Mouse (Mus musculus): ENCODE data around the gene Atp6v0c.

The Atp6v0c gene

GRCm38 (mm10) chr17:24169317-24170065 is at the start of gene Atp6v0c:
Atp6v0c (minus strand) TSS chr17:24169702.
- DNase-seq (ENCODE audit: low spot score in 2 of 2): peak; percentile 93 to 94

GRCm38 (mm10) chr17:24216836-24217235 is 47.3 kb upstream of the Atp6v0c start:
- DNase-seq (ENCODE audit: low spot score in 2 of 2): no peak

GRCm38 (mm10) chr17:24213186-24213585 is 43.7 kb upstream of the Atp6v0c start:
- no peak for DNase-seq (ENCODE audit: low spot score in 2 of 2)

- DNase-seq (ENCODE audit: low spot score in 2 of 2): no peak
These were observed 43.0 kb upstream of the Atp6v0c start for GRCm38 (mm10) chr17:24212441-24213018.

GRCm38 (mm10) chr17:24211631-24212440 is 42.3 kb upstream of the Atp6v0c start:
- DNase-seq (ENCODE audit: low spot score in 2 of 2): no peak

GRCm38 (mm10) chr17:24210591-24210990 is 41.1 kb upstream of the Atp6v0c start:
- DNase-seq (ENCODE audit: low spot score in 2 of 2): no peak

GRCm38 (mm10) chr17:24209916-24210240 is 40.4 kb upstream of the Atp6v0c start:
- DNase-seq (ENCODE audit: low spot score in 2 of 2): no peak

GRCm38 (mm10) chr17:24209043-24209915 is 39.8 kb upstream of the Atp6v0c start, which contains the start of gene Ntn3:
Ntn3 (minus strand) TSS chr17:24209531.
- no peak for DNase-seq (ENCODE audit: low spot score in 2 of 2)

GRCm38 (mm10) chr17:24208641-24209042 is 39.1 kb upstream of the Atp6v0c start:
- no peak for DNase-seq (ENCODE audit: low spot score in 2 of 2)

- DNase-seq (ENCODE audit: low spot score in 2 of 2): no peak
These were observed 38.5 kb upstream of the Atp6v0c start for GRCm38 (mm10) chr17:24207768-24208640.

- peak in 1 of 2 experiments; percentile 22 for DNase-seq (ENCODE audit: low spot score in 2 of 2)
These were observed 37.2 kb upstream of the Atp6v0c start for GRCm38 (mm10) chr17:24206451-24207351.

GRCm38 (mm10) chr17:24205908-24206361 is 36.4 kb upstream of the Atp6v0c start:
- DNase-seq (ENCODE audit: low spot score in 2 of 2): no peak

GRCm38 (mm10) chr17:24205284-24205888 is 35.9 kb upstream of the Atp6v0c start, which contains the start of gene Tbc1d24:
Tbc1d24 (minus strand) TSS chr17:24205562.
- peak; percentile 79 to 82 for DNase-seq (ENCODE audit: low spot score in 2 of 2)

GRCm38 (mm10) chr17:24204846-24205245 is 35.3 kb upstream of the Atp6v0c start:
- DNase-seq (ENCODE audit: low spot score in 2 of 2): no peak

GRCm38 (mm10) chr17:24203611-24204534 is 34.4 kb upstream of the Atp6v0c start:
- DNase-seq (ENCODE audit: low spot score in 2 of 2): no peak

- no peak for DNase-seq (ENCODE audit: low spot score in 2 of 2)
These were observed 33.6 kb upstream of the Atp6v0c start for GRCm38 (mm10) chr17:24203068-24203467.

- no peak for DNase-seq (ENCODE audit: low spot score in 2 of 2)
These were observed 31.6 kb upstream of the Atp6v0c start for GRCm38 (mm10) chr17:24201092-24201491.

- no peak for DNase-seq (ENCODE audit: low spot score in 2 of 2)
These were observed 30.2 kb upstream of the Atp6v0c start for GRCm38 (mm10) chr17:24199741-24200140.

Measured in thymus, postnatal 10 days (tissue).